Mouse (Mus musculus): ENCODE results near the gene Pou6f2. TPM values are rescaled to one million over a fixed set of nuclear protein-coding genes. Genes with fewer than 3 reads are reported as not detected.
A peak's percentile ranks its signal among the peaks of the same experiment; 100 is the strongest.

Gene Pou6f2
- polyA plus RNA-seq, 1 experiment from 2014 or later: not detected

DNA sequence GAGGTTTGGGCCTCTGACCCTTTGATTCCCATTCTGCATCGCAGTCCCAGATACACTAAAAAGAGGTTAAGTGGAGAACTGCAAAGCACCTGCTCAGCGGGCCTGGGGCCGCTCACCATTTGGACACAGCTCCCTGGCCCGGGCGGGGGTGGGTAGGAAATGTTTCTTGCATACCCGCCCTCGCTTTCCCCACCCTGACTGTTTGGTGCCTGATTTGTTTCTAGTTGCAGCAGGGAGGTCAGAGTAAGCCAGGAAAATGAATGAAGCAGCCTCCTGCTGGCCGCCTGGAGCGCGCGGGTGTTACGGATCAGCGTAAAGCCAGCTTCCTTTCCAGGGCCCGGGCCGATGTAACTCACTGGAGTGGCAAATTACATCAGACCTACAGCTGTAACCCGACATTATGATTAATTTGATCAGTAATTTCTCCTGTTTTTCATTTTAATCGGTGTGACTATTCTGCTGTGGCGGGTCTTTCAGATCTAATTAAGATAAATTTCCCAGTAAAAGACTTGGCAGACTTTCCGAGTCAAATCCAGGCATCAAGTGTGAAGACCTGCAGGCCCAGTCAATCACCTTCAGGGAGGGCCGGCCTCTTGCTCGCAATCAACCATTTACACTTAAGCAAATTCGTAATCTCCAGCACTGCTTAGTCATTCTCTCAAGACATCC, 178.8 kb downstream of the Pou6f2 start:
- H3K9ac ChIP-seq: no peak overlapping the region
- ATAC-seq (ENCODE audit: insufficient read depth): peak; percentile 44; the same call in 1 of the 2 replicates
- no peaks in the 10 kb centered on the region for H3K27me3 ChIP-seq (ENCODE audit: insufficient read depth, low read length)
- H3K36me3 ChIP-seq (ENCODE audit: insufficient read depth): no peaks in the 10 kb centered on the region
- no peaks in the 10 kb centered on the region; the same call in 1 of the 2 replicates for H3K4me1 ChIP-seq (ENCODE audit: insufficient read depth)
- H3K9me3 ChIP-seq (ENCODE audit: low read depth, low read length): no peaks in the 10 kb centered on the region
- peak; percentile 40 for DNase-seq
- no peak overlapping the region for H3K27ac ChIP-seq (ENCODE audit: low read depth)
- H3K4me2 ChIP-seq: no peak overlapping the region
- 7% methylated on average over 22 of the region's 22 CpGs for WGBS
- H3K4me3 ChIP-seq (ENCODE audit: low read depth, low read length): no peak overlapping the region
- peak; percentile 38 for TF ChIP-seq CTCF (IDR thresholded peaks at IDR 0.05; ENCODE audit: low read depth)

GRCm38 (mm10) chr13:18211242-18211641, 186.2 kb downstream of the Pou6f2 start:
- DNase-seq: no peak
- WGBS: 92% methylated on average over 14 of the region's 14 CpGs
- ATAC-seq (ENCODE audit: insufficient read depth): no peak
- no peak for TF ChIP-seq CTCF (IDR thresholded peaks at IDR 0.05; ENCODE audit: low read depth)
- H3K4me1 ChIP-seq (ENCODE audit: insufficient read depth): no peaks in the 10 kb centered on the region
- H3K27me3 ChIP-seq (ENCODE audit: insufficient read depth, low read length): no peaks in the 10 kb centered on the region
- no peak overlapping the region for H3K4me3 ChIP-seq (ENCODE audit: low read depth, low read length)
- no peaks in the 10 kb centered on the region for H3K36me3 ChIP-seq (ENCODE audit: insufficient read depth)
- H3K4me2 ChIP-seq: no peak overlapping the region
- no peak overlapping the region for H3K9ac ChIP-seq
- H3K9me3 ChIP-seq (ENCODE audit: low read depth, low read length): no peaks in the 10 kb centered on the region
- no peak overlapping the region for H3K27ac ChIP-seq (ENCODE audit: low read depth)

DNA sequence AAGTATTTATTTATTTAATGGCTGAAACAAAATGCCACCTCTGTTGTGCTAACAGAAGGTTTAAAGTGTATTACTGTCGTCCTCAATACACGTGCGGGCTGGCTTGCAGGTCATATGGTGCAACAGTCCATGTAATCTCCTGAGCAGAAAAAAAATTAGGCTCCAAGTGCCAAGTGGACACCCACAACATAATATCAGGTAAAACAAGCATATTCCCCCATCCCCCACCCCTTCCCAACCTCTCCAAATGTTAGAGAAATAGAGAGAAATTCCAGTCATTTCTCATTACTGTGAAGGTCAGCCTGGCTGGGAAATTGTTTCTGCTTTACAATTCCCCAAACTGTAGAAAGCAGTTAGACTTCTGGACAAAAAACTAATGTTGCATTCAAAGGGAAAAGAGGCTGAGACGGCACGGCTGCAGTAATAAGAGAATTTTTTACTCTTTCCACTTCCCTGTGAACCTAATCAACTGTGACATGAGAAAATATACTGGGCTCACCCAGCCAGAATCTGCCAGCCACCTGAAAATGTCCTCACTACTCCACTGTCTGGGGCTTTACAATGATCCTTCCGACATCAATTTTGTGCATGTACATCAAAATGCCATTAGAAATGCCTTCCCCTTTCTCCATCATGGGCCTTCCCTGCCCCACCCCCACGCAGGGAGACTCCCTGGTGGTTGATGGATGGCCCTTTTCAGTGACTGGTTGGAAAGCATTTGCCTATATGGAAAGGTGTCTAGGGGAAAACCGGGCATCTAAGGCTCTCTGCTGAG, 192.8 kb downstream of the Pou6f2 start:
- Histone ChIP-seq H3K4me1 (ENCODE audit: insufficient read depth) (no peaks in the 10 kb centered on the region), H3K36me3 (ENCODE audit: insufficient read depth) (no peaks in the 10 kb centered on the region), H3K9ac (no peak overlapping the region), H3K4me2 (no peak overlapping the region), H3K4me3 (ENCODE audit: low read depth, low read length) (no peak overlapping the region), H3K27me3 (ENCODE audit: insufficient read depth, low read length) (no peaks in the 10 kb centered on the region), H3K9me3 (ENCODE audit: low read depth, low read length) (no peaks in the 10 kb centered on the region), H3K27ac (ENCODE audit: low read depth) (no peak overlapping the region)
- ATAC-seq (ENCODE audit: insufficient read depth): no peak
- TF ChIP-seq CTCF (IDR thresholded peaks at IDR 0.05; ENCODE audit: low read depth): no peak
- no peak for DNase-seq
- WGBS: 37% methylated on average over 8 of the region's 8 CpGs

- WGBS: 41% methylated on average over 3 of the region's 3 CpGs
- Histone ChIP-seq H3K9ac (no peak overlapping the region), H3K4me3 (ENCODE audit: low read depth, low read length) (no peak overlapping the region), H3K27ac (ENCODE audit: low read depth) (no peak overlapping the region), H3K4me2 (no peak overlapping the region), H3K9me3 (ENCODE audit: low read depth, low read length) (no peaks in the 10 kb centered on the region), H3K36me3 (ENCODE audit: insufficient read depth) (no peaks in the 10 kb centered on the region), H3K27me3 (ENCODE audit: insufficient read depth, low read length) (no peaks in the 10 kb centered on the region), H3K4me1 (ENCODE audit: insufficient read depth) (no peaks in the 10 kb centered on the region)
- DNase-seq: peak; percentile 75
- ATAC-seq (ENCODE audit: insufficient read depth): no peak
- TF ChIP-seq CTCF (IDR thresholded peaks at IDR 0.05; ENCODE audit: low read depth): peak; percentile 68
Observed at GRCm38 (mm10) chr13:18174003-18174402, 223.5 kb downstream of the Pou6f2 start.

DNA sequence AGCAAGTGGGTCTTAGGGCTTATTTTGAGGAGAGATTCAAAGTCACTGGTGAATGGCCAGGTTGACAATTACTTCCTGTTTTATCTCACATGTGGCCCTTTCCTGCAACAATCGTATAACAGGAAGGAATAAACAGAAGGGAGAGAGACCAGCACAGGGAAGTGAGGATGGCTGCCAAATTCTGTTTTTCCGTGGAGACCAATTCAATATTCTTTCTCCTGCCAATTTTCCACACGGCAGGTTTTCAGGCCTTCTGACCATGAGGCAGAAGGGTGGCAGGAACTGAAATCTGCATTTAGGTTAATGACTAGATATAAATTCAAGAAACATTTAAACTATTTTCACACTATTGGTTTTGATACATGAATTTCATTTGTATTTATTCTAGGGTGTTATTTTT, 224.5 kb downstream of the Pou6f2 start:
- DNase-seq: no peak

GRCm38 (mm10) chr13:18172334-18172733, 225.2 kb downstream of the Pou6f2 start:
- Histone ChIP-seq H3K27ac (ENCODE audit: low read depth) (no peak overlapping the region), H3K9me3 (ENCODE audit: low read depth, low read length) (no peaks in the 10 kb centered on the region), H3K9ac (no peak overlapping the region), H3K4me2 (no peak overlapping the region), H3K4me3 (ENCODE audit: low read depth, low read length) (no peak overlapping the region), H3K27me3 (ENCODE audit: insufficient read depth, low read length) (no peaks in the 10 kb centered on the region), H3K36me3 (ENCODE audit: insufficient read depth) (no peaks in the 10 kb centered on the region), H3K4me1 (ENCODE audit: insufficient read depth) (no peaks in the 10 kb centered on the region)
- no peak for DNase-seq
- no peak for ATAC-seq (ENCODE audit: insufficient read depth)
- no peak for TF ChIP-seq CTCF (IDR thresholded peaks at IDR 0.05; ENCODE audit: low read depth)
- WGBS: 31% methylated on average over 9 of the region's 9 CpGs

More for the DNA sequence above, 224.5 kb downstream of the Pou6f2 start:
- ATAC-seq (ENCODE audit: insufficient read depth): no peak
- Histone ChIP-seq H3K4me2 (no peak overlapping the region), H3K36me3 (ENCODE audit: insufficient read depth) (no peaks in the 10 kb centered on the region), H3K27me3 (ENCODE audit: insufficient read depth, low read length) (no peaks in the 10 kb centered on the region), H3K27ac (ENCODE audit: low read depth) (no peak overlapping the region), H3K4me3 (ENCODE audit: low read depth, low read length) (no peak overlapping the region), H3K9me3 (ENCODE audit: low read depth, low read length) (no peaks in the 10 kb centered on the region), H3K9ac (no peak overlapping the region), H3K4me1 (ENCODE audit: insufficient read depth) (no peaks in the 10 kb centered on the region)
- no peak for TF ChIP-seq CTCF (IDR thresholded peaks at IDR 0.05; ENCODE audit: low read depth)
- 33% methylated on average over 3 of the region's 3 CpGs for WGBS

DNA sequence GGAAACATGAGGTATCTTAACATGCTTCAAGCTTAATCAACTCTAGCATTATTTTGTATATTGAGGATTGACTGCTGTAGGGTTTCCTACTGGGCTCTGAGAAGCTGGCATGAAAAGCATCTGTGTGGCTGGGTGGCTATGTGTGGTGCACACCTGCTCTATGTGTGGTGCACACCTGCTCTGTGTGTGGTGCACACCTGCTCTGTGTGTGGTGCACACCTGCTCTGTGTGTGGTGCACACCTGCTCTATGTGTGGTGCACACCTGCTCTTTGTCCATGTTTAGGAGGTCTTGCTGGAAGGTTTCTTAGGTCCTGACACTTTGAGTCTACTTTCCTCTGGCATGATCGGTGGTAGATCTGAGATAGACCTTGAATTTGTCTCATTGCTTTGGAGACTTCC, 233.3 kb downstream of the Pou6f2 start:
- Histone ChIP-seq H3K4me2 (no peak overlapping the region), H3K4me3 (ENCODE audit: low read depth, low read length) (no peak overlapping the region), H3K36me3 (ENCODE audit: insufficient read depth) (no peaks in the 10 kb centered on the region), H3K27ac (ENCODE audit: low read depth) (no peak overlapping the region), H3K27me3 (ENCODE audit: insufficient read depth, low read length) (no peaks in the 10 kb centered on the region), H3K4me1 (ENCODE audit: insufficient read depth) (no peaks in the 10 kb centered on the region), H3K9me3 (ENCODE audit: low read depth, low read length) (no peaks in the 10 kb centered on the region), H3K9ac (no peak overlapping the region)
- WGBS: 87% methylated on average over 1 of the region's 1 CpGs
- TF ChIP-seq CTCF (IDR thresholded peaks at IDR 0.05; ENCODE audit: low read depth): no peak
- DNase-seq (no peak), ATAC-seq (ENCODE audit: insufficient read depth) (no peak)

Measured in lung, embryonic 14.5 days (tissue).